Mouse (Mus musculus) thymus, adult 2 months (tissue): ENCODE measurements around the gene Cbx7. TPM values are rescaled to one million over a fixed set of nuclear protein-coding genes. Genes with fewer than 3 reads are reported as not detected.

Experiments
- DNase-seq: peaks from one replicate; pipeline ENCODE4 v3.0.0; 2021
- H3K27ac ChIP-seq: fragments of 200-500 bp; 2 replicates; pipeline ENCODE4 v1.5.1; 2012; ENCODE audit warnings: low read length, control low read depth; ENCODE audit not compliant: control insufficient read depth, insufficient read depth
- H3K27me3 ChIP-seq: fragments of 200-500 bp; 2 replicates; pipeline ENCODE4 v1.6.1; 2012; ENCODE audit warnings: mild to moderate bottlenecking, low read length, moderate library complexity, mixed read lengths; ENCODE audit not compliant: control insufficient read depth, insufficient read depth
- H3K36me3 ChIP-seq: fragments of 200-500 bp; 2 replicates; pipeline ENCODE4 v1.6.1; 2012; ENCODE audit warnings: mild to moderate bottlenecking, low read length, moderate library complexity; ENCODE audit not compliant: control insufficient read depth, insufficient read depth
- H3K4me1 ChIP-seq: fragments of 200-500 bp; replicated peaks from 2 replicates; pipeline ENCODE4 v1.6.1; 2012; ENCODE audit warnings: low read length; ENCODE audit not compliant: control insufficient read depth, insufficient read depth
- H3K4me3 ChIP-seq: fragments of 200-500 bp; 2 replicates; pipeline ENCODE4 v1.5.1; 2012; ENCODE audit warnings: mild to moderate bottlenecking, low read length, control low read depth, moderate library complexity; ENCODE audit not compliant: control insufficient read depth, insufficient read depth
- CTCF ChIP-seq: fragments of 200-500 bp; IDR thresholded peaks from 2 replicates; pipeline ENCODE4 v1.5.1; 2012; ENCODE audit warnings: mild to moderate bottlenecking, control low read depth, low read length, moderate library complexity, borderline replicate concordance; ENCODE audit not compliant: control insufficient read depth, poor library complexity, insufficient read depth; ENCODE audit errors: extremely low read depth
- POLR2A ChIP-seq: fragments of 200-500 bp; IDR thresholded peaks from 2 replicates; pipeline ENCODE4 v1.6.1; 2012; ENCODE audit warnings: mild to moderate bottlenecking, low read length, control low read depth, moderate library complexity; ENCODE audit not compliant: control insufficient read depth, poor library complexity, insufficient read depth; ENCODE audit errors: extremely low read depth
- WGBS: fragments of 180-500 bp; shearing (Covaris S2); methylation state at CpG from one replicate; pipeline ENCODE4 v1.1.7; 2018; 5-methylcytosine and 5-hydroxymethylcytosine counted together
- polyA plus RNA-seq: library from polyadenylated mRNA; depleted of rRNA; stranded (reverse); fragments of >200 nt; gene quantifications from 2 replicates; pipeline ENCODE4 v1.2.3, GENCODE M21; 2012; rRNA removed

Gene Cbx7
- polyA plus RNA-seq, 1 experiment, result 72.6 TPM

DNA sequence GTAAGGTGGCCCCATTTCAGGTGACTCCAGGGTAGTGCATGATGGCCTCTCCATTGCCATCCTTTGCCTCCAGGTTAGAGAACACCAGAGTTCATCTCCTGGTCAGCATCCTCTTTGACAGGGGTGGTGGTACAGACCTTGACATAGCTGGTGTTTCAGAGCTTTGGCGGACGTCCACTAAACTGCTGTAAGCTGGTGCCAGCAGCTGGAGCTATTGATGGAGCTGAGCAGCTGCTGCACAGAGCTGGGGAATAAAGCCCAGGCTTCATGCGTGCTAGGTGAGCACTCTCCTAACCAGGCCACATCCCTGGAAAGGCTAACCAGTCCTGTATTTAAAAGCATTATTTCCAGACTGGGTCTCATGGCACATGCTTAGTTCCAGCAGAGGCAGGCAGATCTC is 90.4 kb downstream of the Cbx7 start:
- Histone ChIP-seq H3K4me1 (peaks cover 5% of the 10 kb centered on the region), H3K27me3 (no peaks in the 10 kb centered on the region), H3K4me3 (no peak overlapping the region), H3K36me3 (no peaks in the 10 kb centered on the region), H3K27ac (no peak overlapping the region)
- TF ChIP-seq POLR2A (no peak), CTCF (no peak)
- no peak for DNase-seq
- WGBS, result 97% methylated on average over 3 of the region's 3 CpGs

DNA sequence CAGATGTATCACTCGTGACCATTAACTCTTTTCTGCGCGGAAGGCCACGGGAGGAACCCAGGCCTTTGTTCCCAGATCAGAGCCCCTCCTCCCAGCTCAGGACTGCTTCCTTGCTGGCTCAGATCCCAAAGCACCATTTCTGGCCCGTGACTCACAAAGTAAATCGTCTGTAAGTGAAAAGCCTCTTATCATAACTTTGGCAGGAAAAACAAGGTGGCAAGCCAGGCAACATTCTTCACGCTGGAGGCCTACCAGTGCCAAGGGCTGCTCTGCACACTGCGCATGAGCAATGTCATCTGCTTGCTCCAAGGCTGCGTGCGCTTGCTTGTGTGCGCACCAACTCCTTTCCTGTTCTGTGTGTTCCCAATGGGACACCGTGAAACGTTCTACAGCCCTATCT is 91.6 kb downstream of the Cbx7 start:
- no peaks in the 10 kb centered on the region for H3K36me3 ChIP-seq
- no peak overlapping the region for H3K4me3 ChIP-seq
- no peaks in the 10 kb centered on the region for H3K27me3 ChIP-seq
- no peak for DNase-seq
- no peak for TF ChIP-seq CTCF
- TF ChIP-seq POLR2A, result no peak
- 58% methylated on average over 13 of the region's 13 CpGs for WGBS
- no peak overlapping the region for H3K27ac ChIP-seq
- peaks cover 5% of the 10 kb centered on the region for H3K4me1 ChIP-seq

- peaks cover 8% of the 10 kb centered on the region for H3K4me1 ChIP-seq
- no peak for TF ChIP-seq CTCF
- TF ChIP-seq POLR2A, result no peak
- H3K27me3 ChIP-seq, result no peaks in the 10 kb centered on the region
- no peak for DNase-seq
- WGBS, result 74% methylated on average over 6 of the region's 6 CpGs
- H3K27ac ChIP-seq, result no peak overlapping the region
- H3K4me3 ChIP-seq, result no peak overlapping the region
- H3K36me3 ChIP-seq, result no peaks in the 10 kb centered on the region
Observed at GRCm38 (mm10) chr15:79878725-79879136, 92.2 kb downstream of the Cbx7 start.

DNA sequence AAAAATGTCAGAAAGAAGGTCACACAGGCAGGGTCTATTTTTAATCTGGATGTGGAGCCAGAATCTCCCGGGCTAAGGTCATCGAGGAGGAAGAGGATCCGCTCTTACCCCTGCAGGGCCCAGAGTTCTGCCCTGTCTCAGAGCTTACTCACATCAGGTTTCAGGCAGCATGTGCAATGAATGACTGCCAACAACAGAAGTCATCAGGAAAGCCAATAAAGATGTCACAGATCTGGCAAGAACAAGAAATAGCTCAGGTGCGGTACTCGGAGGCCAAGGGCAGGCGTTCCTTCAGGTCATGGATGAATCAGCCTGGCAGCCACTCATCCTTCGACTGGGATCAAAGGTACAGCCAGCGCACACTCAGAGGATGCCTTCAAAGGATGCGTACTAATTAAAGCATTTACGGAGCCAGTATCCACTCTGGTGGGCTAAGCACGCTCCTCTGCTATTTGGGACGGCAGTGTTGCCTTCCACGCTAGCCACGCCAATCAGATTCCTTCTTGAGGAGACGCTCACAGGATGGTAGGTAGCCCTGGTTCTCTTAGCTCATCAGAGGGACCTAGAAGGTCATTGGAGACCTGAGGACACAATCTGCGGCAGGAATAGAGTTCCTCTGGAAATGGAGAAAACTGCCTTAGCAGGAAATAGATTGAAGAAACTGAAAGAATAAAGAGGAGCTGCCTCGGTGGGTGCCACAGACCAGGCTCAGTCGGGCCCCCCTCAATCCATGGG is 95.5 kb downstream of the Cbx7 start:
- no peak for DNase-seq
- 92% methylated on average over 18 of the region's 18 CpGs for WGBS
- TF ChIP-seq POLR2A, result no peak
- no peak for TF ChIP-seq CTCF

GRCm38 (mm10) chr15:79873995-79874394 is 96.9 kb downstream of the Cbx7 start:
- H3K27ac ChIP-seq, result no peak overlapping the region
- no peak for TF ChIP-seq CTCF
- TF ChIP-seq POLR2A, result no peak
- WGBS, result 47% methylated on average over 2 of the region's 2 CpGs
- H3K4me3 ChIP-seq, result no peak overlapping the region
- no peak for DNase-seq
- peaks cover 3% of the 10 kb centered on the region for H3K4me1 ChIP-seq
- no peaks in the 10 kb centered on the region for H3K27me3 ChIP-seq
- no peaks in the 10 kb centered on the region for H3K36me3 ChIP-seq

More for the DNA sequence above, 95.5 kb downstream of the Cbx7 start:
- Histone ChIP-seq H3K36me3 (no peaks in the 10 kb centered on the region), H3K27ac (no peak overlapping the region), H3K4me3 (no peak overlapping the region), H3K4me1 (peaks cover 3% of the 10 kb centered on the region), H3K27me3 (no peaks in the 10 kb centered on the region)

DNA sequence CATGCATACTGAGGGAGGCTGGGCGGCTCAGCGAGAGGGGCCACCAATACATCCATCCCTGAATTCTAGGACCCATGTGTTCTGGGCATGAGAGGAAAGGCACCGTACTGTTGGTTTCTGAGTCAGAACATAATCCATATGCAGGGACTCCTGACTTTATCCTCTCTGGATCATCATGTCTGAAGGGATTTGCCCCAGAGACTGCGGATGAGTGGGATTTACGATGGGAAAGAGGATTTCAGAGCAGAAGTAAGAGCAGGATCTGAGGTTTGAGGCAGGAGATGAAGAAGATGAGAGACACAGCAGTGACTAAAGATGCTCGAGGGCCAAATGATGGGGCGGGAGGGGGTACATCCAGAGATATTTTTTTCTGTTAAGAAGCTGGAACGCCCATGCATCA is 97.4 kb downstream of the Cbx7 start:
- WGBS, result 96% methylated on average over 8 of the region's 8 CpGs
- H3K4me1 ChIP-seq, result peaks cover 3% of the 10 kb centered on the region

DNA sequence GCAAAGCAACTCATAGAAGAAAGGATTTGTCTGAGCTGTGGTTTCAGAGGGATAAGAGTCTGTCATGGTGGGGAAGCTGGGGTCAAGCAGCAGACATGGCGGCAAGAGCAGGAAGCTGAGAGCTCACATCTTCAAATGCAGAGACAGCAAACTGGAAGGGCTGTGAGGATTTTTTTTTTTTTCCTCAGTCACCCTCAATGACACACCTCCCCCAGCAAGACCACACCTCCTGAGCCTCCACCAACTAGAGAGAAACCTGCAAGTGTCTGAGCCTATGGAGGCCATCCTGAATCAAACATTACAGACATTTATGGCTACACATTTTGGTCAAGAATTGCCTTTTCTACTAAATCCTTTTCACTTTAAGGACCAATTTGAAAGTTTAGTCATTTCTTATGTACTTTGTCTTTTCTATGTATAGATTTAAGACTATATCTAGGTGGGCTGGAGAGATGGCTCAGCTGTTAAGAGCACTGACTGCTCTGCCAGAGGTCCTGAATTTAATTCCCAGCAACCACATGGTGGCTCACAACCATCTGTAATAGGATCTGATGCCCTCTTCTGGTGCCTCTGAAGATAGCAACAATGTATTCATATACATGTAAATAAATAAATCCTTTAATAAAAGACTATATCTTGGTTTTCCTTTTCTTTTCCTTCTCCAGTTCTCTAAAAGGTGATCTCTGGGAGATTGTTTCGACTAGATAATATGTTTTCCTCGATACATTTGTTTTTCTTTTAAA is 103.5 kb downstream of the Cbx7 start:
- Histone ChIP-seq H3K4me1 (no peaks in the 10 kb centered on the region), H3K36me3 (no peaks in the 10 kb centered on the region), H3K4me3 (no peak overlapping the region), H3K27me3 (no peaks in the 10 kb centered on the region), H3K27ac (no peak overlapping the region)
- TF ChIP-seq CTCF (no peak), POLR2A (no peak)
- DNase-seq, result no peak
- WGBS, result 72% methylated on average over 3 of the region's 3 CpGs

More for the DNA sequence above, 97.4 kb downstream of the Cbx7 start:
- TF ChIP-seq CTCF (no peak), POLR2A (no peak)
- no peak overlapping the region for H3K4me3 ChIP-seq
- no peak for DNase-seq
- no peaks in the 10 kb centered on the region for H3K27me3 ChIP-seq
- no peak overlapping the region for H3K27ac ChIP-seq
- H3K36me3 ChIP-seq, result no peaks in the 10 kb centered on the region

Other genes starting within 250 kb of the Cbx7 start
- gene Sun2, start 228.6 kb downstream of the Cbx7 start, polyA plus RNA-seq, result 245 and 297 TPM in 2 replicates
- gene Dnal4, start 193.3 kb downstream of the Cbx7 start, polyA plus RNA-seq, result 51.2 and 51.3 TPM in 2 replicates
- gene Nptxr, start 166.4 kb downstream of the Cbx7 start, polyA plus RNA-seq, result 1.2 and 1.4 TPM in 2 replicates
- gene Npcd, start 136.9 kb downstream of the Cbx7 start, polyA plus RNA-seq, result 0.55 TPM in 1 of 2 replicates, not detected in the other
- 136 and 145 TPM in 2 replicates for gene Cbx6, start 136.4 kb downstream of the Cbx7 start, polyA plus RNA-seq
- 92.3 and 98.5 TPM in 2 replicates for gene Apobec3, start 79.5 kb downstream of the Cbx7 start, polyA plus RNA-seq
- gene Pdgfb, start 43.9 kb upstream of the Cbx7 start, polyA plus RNA-seq, result 10.9 and 11.6 TPM in 2 replicates
- 91.8 and 121 TPM in 2 replicates for gene Syngr1, start 120.2 kb upstream of the Cbx7 start, polyA plus RNA-seq
- 627 and 715 TPM in 2 replicates for gene Rpl3, start 120.7 kb upstream of the Cbx7 start, polyA plus RNA-seq
- 53.8 and 61.0 TPM in 2 replicates for gene Tab1, start 162.0 kb upstream of the Cbx7 start, polyA plus RNA-seq
- 16.2 and 20.3 TPM in 2 replicates for gene Mgat3, start 202.6 kb upstream of the Cbx7 start, polyA plus RNA-seq